Mouse (Mus musculus) kidney, adult 8-10 months (tissue): ENCODE results near the gene Tmem253.

Source experiments
- DNase-seq, 2 experiments: peaks; one replicate each; pipeline ENCODE4 v3.0.0; 2022

The Tmem253 gene

GRCm38 (mm10) chr14:52008321-52009203 is 6.9 kb upstream of the Tmem253 start:
- DNase-seq = peak; percentile 84 to 93

- no peak for DNase-seq
Measured at GRCm38 (mm10) chr14:52009361-52009760, 6.1 kb upstream of the Tmem253 start.

GRCm38 (mm10) chr14:52009841-52010240 is 5.6 kb upstream of the Tmem253 start:
- no peak for DNase-seq

GRCm38 (mm10) chr14:52010446-52011111 is 4.9 kb upstream of the Tmem253 start:
- DNase-seq = peak; percentile 77 to 79

GRCm38 (mm10) chr14:52011683-52012082 is 3.8 kb upstream of the Tmem253 start:
- no peak for DNase-seq

- no peak for DNase-seq
Measured at GRCm38 (mm10) chr14:52012085-52012484, 3.4 kb upstream of the Tmem253 start.

GRCm38 (mm10) chr14:52012553-52012952 is 2.9 kb upstream of the Tmem253 start:
- DNase-seq = no peak

- no peak for DNase-seq
Measured at GRCm38 (mm10) chr14:52013021-52013610, 2.3 kb upstream of the Tmem253 start.

- no peak for DNase-seq
Measured at GRCm38 (mm10) chr14:52013771-52014219, 1.7 kb upstream of the Tmem253 start.

GRCm38 (mm10) chr14:52014271-52014760 is 1.1 kb upstream of the Tmem253 start:
- no peak for DNase-seq

- peak in 1 of 2 experiments; percentile 41 for DNase-seq
Measured at GRCm38 (mm10) chr14:52014761-52015311, 622 bp upstream of the Tmem253 start.

GRCm38 (mm10) chr14:52016625-52017405 is 1.4 kb downstream of the Tmem253 start:
- peak in 1 of 2 experiments; percentile 52 for DNase-seq

- no peak for DNase-seq
Measured at GRCm38 (mm10) chr14:52017662-52018061, 2.2 kb downstream of the Tmem253 start.

GRCm38 (mm10) chr14:52018248-52019050 is 3.0 kb downstream of the Tmem253 start:
- DNase-seq = no peak

- no peak for DNase-seq
Measured at GRCm38 (mm10) chr14:52019051-52019589, 3.7 kb downstream of the Tmem253 start.

GRCm38 (mm10) chr14:52019590-52020340 is 4.3 kb downstream of the Tmem253 start:
- peak; percentile 97 for DNase-seq

- DNase-seq = peak; percentile 83 to 88
Measured at GRCm38 (mm10) chr14:52020486-52021137, 5.2 kb downstream of the Tmem253 start, which contains the start of gene Zfp219. TSS of gene Zfp219 (minus strand) at chr14:52020733.

- DNase-seq = no peak
Measured at GRCm38 (mm10) chr14:52021138-52021529, 5.7 kb downstream of the Tmem253 start.

- no peak for DNase-seq
Measured at GRCm38 (mm10) chr14:52021568-52022212, 6.2 kb downstream of the Tmem253 start.
